Mouse (Mus musculus): ENCODE data around the gene Pgk2.
"Not testable (repeated sequence)": the region's sequence is repeated elsewhere in the genome, so short reads cannot be mapped to it uniquely, and the experiment has no call there.

The Pgk2 gene

DNA sequence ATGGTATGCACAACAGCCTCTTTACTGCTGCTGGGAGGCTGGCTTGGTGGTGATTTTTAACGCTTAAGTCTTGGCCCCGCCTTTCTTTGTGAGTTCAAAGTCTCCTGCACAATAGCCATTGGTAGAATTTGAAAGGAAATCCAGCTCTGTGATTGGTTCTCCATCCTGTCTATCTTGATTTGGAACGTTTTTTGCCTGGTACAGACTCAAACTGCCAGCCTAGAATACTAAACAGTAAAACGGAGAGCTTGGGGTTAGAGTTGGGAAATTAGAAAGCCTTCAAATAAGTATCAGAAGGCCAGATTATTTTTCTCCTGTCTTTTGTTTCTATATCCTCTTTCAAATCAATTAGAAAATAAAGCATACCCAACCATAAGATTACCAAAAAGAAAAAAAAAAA is at the start of gene Pgk2:
Gene Pgk2, minus strand, starts transcription at position 101 of the 400 bp plus-strand sequence.
- DNase-seq (ENCODE audit: extremely low read depth, low read depth), result no peak

DNA sequence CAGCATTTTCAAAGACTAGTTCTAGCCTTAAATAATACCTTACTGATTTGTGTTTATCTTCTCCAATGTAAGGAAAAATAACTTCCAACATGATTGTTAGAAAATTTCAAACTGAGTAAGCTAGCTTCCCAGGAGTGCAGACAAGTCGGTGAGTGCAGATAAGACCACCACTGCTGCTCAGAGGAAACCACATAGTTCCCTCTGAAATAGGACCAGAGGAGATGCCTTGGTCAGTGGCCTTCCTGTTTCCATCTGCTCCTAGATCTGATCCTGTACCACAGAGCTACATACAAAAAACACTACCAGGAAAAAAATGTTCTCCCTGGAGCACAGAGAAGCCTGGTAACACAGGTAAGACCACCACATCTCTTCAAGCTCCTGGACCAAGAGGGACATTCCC is 44.0 kb upstream of the Pgk2 start:
- DNase-seq (ENCODE audit: extremely low read depth, low read depth), result no peak

DNA sequence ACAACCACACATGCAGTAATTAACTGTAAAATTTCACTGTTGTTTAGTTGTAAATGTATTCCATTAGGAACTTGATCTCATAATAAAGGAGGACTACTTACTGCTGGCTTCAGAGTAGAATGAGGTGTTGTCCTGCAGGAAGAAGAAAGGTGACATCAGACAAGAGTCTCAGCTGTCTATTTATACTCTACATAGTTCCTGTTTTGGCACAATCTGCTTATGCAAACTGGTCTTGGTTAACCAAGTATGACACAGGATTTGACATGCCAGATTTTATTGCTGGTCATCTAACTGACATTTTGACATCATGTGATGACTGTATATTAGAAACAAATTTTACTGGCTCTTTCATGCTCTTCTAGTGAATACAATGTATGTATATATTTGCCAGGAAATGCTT is 33.7 kb upstream of the Pgk2 start, which contains the start of gene Crisp3:
Gene Crisp3, minus strand, starts transcription at position 154 of the 400 bp plus-strand sequence.
- DNase-seq (ENCODE audit: extremely low read depth, low read depth), result no peak

DNA sequence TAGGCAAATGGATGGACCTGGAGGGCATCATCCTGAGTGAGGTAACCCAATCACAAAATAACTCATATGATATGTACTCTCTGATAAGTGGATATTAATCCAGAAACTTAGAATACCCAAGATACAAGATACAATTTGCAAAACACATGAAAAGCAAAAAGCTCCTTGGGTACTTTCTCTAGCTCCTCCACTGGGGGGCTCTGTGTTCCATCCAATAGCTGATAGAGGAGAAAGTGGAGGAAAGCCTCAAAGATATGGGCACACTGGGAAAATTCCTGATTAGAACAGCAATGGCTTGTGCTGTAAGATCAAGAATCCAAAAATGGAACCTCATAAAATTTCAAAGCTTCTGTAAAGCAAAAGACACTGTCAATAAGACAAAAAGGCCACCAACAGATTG is 6.6 kb downstream of the Pgk2 start:
- not testable (repeated sequence) for DNase-seq (ENCODE audit: extremely low read depth, low read depth)

DNA sequence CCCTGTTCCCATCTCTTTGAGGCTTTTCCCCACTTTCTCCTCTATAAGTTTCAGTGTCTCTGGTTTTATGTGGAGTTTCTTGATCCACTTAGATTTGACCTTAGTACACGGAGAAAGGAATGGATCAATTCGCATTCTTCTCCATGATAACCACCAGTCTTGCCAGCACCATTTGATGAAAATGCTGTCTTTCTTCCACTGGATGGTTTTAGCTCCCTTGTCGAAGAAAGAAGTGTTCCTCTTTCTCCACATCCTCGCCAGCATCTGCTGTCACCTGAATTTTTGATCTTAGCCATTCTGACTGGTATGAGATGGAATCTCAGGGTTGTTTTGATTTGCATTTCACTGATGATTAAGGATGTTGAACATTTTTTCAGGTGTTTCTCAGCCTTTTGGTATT is 18.2 kb downstream of the Pgk2 start:
- not testable (repeated sequence) for DNase-seq (ENCODE audit: extremely low read depth, low read depth)

DNA sequence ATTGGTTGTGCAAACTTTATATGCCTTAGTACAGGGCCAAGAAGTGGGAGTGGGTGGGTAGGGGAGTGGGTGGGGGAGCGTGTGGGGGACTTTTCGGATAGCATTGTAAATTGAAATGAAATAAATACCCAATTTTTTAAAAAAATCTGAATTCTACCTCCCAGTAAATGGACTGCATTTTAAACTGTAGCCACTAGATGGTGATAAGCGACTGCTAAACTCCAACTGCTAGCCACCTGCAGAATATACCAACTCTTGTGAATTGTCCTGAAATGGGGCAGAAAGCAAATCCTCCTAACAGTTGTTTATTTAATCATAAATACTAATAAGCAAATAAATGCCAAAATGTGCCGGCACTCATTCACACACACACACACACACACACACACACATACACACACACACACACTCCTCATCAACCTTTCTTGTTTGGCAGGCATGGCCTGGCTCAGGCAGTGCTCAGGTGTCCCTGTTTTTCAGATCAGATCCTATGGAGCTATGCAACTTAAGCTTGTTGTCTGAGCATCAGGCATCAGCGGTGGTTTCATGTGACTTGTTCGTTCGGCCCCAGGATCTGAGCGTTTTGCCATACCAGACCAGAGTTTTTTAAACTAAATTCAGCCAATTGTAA is 50.6 kb downstream of the Pgk2 start:
- not testable (repeated sequence) for DNase-seq (ENCODE audit: extremely low read depth, low read depth)

Data from MEL-GATA-1-ER (cell line).